Mouse (Mus musculus): ENCODE measurements around the gene Nnat.

DNA sequence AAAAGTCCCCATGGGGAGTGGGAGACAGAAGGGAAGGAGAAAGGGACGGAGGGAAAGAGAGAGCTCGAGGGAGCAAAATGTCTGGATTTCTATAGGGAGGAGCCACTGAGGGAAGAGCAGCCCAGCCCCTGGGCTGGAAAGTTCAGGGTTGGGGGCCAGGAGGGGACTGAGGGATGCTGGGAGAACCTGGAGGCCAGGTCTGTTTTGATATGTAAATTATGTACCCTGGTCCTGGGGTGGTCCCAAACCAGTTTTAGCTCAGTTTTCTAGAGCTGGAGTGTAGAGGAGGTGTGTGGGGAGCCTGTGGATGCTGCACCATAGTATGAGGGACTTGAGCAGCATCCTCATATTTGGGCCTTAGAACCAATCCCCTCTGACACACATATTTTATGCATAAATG is 9.0 kb downstream of the Nnat start:
- TF ChIP-seq POLR2A (IDR thresholded peaks at IDR 0.05; ENCODE audit: insufficient read depth, low read length) (no peak), EP300 (IDR thresholded peaks at IDR 0.05; ENCODE audit: insufficient read depth, low read depth, low read length) (peak; percentile 37; the same call in 1 of the 2 replicates)

Data from ES-Bruce4 (cell line).